Comparison of ENCODE assay signal across 12 mouse cellular contexts in the genomic region with DNA sequence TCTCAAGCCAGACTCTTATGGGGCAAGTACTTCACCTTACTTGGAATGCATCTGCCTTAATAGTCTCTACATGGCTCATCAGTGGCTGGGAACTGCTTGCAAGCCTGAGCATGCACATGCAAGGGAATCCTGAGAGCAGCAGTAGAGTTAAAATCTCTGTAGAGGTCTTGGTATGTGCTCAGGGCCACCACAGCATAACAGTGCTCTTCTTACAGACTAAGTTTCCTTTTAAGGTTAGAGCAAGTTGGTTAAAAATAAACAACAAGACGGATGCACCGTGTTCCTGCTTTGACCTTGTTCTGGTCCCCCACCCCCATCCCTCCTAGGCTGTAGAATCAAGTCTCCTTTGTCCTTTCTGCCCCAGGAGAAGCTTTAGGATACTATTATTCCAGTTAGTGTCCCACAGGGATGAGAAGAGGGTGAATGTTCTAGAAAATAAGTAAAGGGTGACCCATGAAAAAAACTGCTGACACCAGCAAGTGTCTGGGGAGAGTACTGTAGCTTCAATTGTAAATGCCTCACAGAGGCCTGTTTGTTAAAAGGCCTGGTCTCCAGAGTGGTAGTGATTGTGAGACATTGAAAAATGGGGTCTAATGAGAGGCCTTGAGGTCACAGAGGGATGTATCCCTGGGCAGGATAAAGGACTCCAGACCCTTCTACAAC. TPM values are rescaled to one million over a fixed set of nuclear protein-coding genes. Genes with fewer than 3 reads are reported as not detected.
DNase-seq lines count a peak whose midpoint lies in the region; ATAC-seq lines count a peak whose summit lies in the region.
"Had no signal": no experiment of that assay in that cellular context is flagged by ENCODE, and none has a peak within 500 bp of the region (broad histone marks: within the 10 kb centered on the region; RNA-seq: fewer than 3 reads in every experiment).

No protein-coding gene starts in this region.

- H3K4me1 ChIP-seq in heart, embryonic 15.5 days (replicated peaks): 0 out of 2 replicates have a peak, but pooled peaks cover 5% of the 10 kb centered on the region
- H3K4me1 ChIP-seq: midbrain, embryonic 15.5 days had no signal

- no peak overlapping the region for H3K9ac ChIP-seq in heart, embryonic 15.5 days
- H3K9ac ChIP-seq: liver, postnatal 0 days; midbrain, embryonic 15.5 days had no signal

- DNase-seq in heart, adult 11 months: no peak
- DNase-seq in 416B (ENCODE audit: low read depth) (peak; percentile 49), liver (no peak)
- DNase-seq in kidney, postnatal 10 days: peak; percentile 20
- no peak for DNase-seq in layer of hippocampus, adult 8-10 months (ENCODE audit: low spot score in 2 of 2)
- no peak for DNase-seq in right cerebral cortex, postnatal 25 days
- DNase-seq: cerebellum, adult 9-10 months; liver, postnatal 0 days had no signal

- H3K4me3 ChIP-seq in heart, embryonic 15.5 days: no peak overlapping the region
- H3K4me3 ChIP-seq: left cerebral cortex, adult 2 months; midbrain, embryonic 15.5 days had no signal

- no peaks in the 10 kb centered on the region for H3K36me3 ChIP-seq in heart, embryonic 15.5 days
- H3K36me3 ChIP-seq: midbrain, embryonic 15.5 days had no signal

- no peaks in the 10 kb centered on the region for H3K27me3 ChIP-seq in heart, embryonic 15.5 days
- H3K27me3 ChIP-seq: midbrain, embryonic 15.5 days had no signal

- no peaks in the 10 kb centered on the region for H3K9me3 ChIP-seq in heart, embryonic 15.5 days (replicated peaks)
- H3K9me3 ChIP-seq: midbrain, embryonic 15.5 days had no signal

- WGBS in heart, embryonic 15.5 days: 18% methylated on average over 2 of the region's 2 CpGs

- H3K27ac ChIP-seq in heart, embryonic 15.5 days: 0 out of 2 replicates have a peak overlapping the region, but pooled peaks have one; percentile 11
- H3K27ac ChIP-seq: left cerebral cortex, adult 2 months; midbrain, embryonic 15.5 days had no signal

- H3K4me2 ChIP-seq in heart, embryonic 15.5 days: no peak overlapping the region
- H3K4me2 ChIP-seq: midbrain, embryonic 15.5 days had no signal

- no peak; the same call in 1 of the 2 replicates for ATAC-seq in heart, embryonic 15.5 days (replicated peaks; ENCODE audit: insufficient number of reproducible peaks, insufficient read depth, low FRiP score, low read depth)
- peak; percentile 80 for ATAC-seq in activated CD4-positive, CD25-positive, alpha-beta regulatory T cell, adult 4 months
- ATAC-seq: liver, postnatal 0 days; midbrain, embryonic 15.5 days had no signal

RNA-seq across cellular contexts. Expression of a gene that starts 31.4 kb away (rescaled TPM):
- 11.6 and 13.4 TPM in 2 replicates for polyA plus RNA-seq in heart, embryonic 15.5 days (2015; fragmentation: Nextera tagmentation; extraction: Ambion mirVana)
- 10 to 100 TPM; 24.2 to 29.4 TPM for polyA plus RNA-seq in activated CD4-positive, CD25-positive, alpha-beta regulatory T cell, adult 4 months (2017; shearing (Covaris generic))
- total RNA-seq in layer of hippocampus, adult 8-10 months (2022): 10 to 100 TPM; 35.1 to 45.5 (median 39.0) TPM

Comparison
In these comparisons a context has a peak if more than half of its experiments do, and no peak if none do; other contexts are left out.
1. DNase-seq: peak in 416B (single experiment) and kidney, postnatal 10 days (single experiment); none in heart, adult 11 months (single experiment), layer of hippocampus, adult 8-10 months (0 of 2), liver (single experiment) and right cerebral cortex, postnatal 25 days (single experiment).